Mouse (Mus musculus) layer of hippocampus, adult 11-12 months (tissue): ENCODE results near the gene Foxn3.

Source experiments
- DNase-seq: peaks from one replicate; pipeline ENCODE4 v3.0.0; 2022; ENCODE audit warnings: low spot score

The Foxn3 gene

GRCm38 (mm10) chr12:99329301-99330257, 233.8 kb downstream of the Foxn3 start:
- DNase-seq = no peak

DNA sequence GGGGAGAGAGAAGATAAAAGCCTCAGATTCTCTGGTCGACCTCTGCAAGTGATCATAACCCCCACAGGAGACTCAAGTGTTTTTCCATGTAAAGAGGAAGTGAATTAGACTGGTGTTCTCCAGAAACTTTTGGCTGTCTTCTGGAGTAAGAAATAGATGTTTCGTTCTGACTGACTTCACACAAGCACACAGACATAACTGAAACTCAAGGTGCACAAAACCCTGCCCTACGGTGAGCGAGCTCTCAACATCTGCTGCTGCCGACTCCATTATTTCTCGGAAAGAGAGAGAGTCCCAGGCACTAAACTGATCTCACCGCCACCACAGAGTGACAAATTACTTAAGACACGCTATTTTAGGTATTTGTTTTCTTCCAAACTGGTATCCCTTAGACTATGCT, 237.2 kb downstream of the Foxn3 start:
- DNase-seq = no peak

DNA sequence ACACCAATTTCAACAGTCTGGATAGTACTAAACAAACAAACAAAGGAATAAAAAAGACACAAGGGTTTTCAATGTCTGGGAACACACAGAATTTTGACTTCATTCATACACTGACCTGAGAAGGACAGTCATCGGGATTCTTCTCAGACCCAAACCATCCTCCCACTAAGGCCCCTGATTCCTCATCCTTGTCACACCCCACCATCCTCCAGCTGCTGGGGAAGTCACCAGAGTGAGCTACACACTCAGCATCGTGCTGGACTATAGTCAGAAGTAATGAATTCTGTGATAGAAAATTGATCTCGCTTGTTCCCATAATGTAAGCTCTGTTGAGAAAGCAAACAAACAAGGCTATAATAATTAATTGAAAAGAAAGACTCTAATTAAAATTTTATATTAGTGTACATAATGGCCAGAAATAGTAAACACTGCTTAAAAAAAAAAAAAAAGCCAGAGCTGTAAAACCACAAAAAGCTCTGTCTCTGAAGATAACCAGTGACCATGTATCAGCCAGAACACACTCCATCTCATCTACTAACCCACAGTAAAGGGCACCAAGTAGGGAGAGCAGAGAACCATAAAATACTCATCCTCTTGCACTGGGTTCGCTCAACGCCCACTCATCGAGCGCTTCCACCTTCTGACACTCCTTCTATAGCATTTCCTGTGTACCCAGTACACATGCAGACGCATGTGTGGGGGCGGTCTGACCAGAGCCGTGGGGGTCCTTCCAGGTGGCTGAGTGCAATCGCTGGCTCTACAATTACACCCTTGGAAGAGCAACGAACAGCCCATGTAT, 241.6 kb downstream of the Foxn3 start:
- no peak for DNase-seq

- DNase-seq = no peak
Measured at GRCm38 (mm10) chr12:99320966-99321496, 242.4 kb downstream of the Foxn3 start.

DNA sequence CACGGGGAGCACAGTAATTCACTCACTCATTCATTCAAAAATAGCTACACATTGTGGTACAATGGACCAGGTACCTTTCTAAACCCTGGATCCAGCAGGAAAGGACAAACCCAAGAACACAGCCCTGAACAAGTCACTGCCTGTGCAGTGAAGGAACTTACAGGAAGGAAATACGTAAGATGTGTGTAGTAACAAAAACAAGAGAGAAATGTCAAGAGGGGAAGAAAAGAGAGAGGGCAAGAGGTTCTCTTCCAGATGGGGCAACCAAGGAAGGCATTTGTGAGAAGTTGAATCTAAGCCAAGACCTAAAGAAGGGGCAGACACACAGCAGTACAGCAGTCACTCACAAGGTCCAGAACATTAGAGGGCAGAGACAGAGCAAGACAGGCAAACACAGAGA, 243.5 kb downstream of the Foxn3 start:
- no peak for DNase-seq

DNA sequence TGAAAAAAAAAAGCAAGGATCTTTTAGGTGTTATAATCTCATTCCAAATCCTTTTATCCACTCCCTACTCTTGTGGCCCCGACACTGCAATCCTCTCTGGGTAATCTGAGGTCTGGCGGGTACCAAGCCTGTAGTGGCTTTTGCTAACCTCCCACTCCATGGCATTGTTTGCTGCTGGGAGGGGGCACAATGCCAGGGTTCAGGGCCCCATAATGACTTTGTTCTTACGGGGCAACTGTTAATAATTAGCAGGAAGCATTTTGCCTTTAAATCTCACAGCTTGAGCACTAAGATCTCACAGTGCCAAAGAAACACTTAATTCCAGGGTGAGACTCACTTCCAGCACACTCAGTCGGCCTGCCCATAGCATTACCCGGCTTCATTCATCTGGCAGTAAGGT, 244.2 kb downstream of the Foxn3 start:
- no peak for DNase-seq

GRCm38 (mm10) chr12:99315931-99316330, 247.5 kb downstream of the Foxn3 start:
- DNase-seq = no peak

DNA sequence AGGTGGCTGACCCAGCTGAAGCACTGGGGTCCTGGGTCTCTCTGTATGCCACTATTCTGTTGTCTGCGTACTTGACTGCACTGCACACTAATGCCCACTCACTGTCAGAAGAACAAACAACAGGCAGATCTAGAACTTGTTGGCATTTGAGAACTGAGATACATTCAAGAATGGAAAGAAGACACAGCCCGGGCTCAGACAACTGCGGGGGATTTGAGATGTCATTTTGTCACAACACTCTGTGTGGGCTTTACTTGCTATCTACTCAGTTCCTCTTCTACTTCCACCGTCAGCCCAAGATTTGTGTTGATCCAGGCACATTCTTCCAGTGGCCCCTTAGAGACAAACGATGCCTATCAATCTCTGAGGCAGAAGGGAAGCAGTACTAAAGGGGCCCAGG, 248.6 kb downstream of the Foxn3 start:
- DNase-seq = no peak

GRCm38 (mm10) chr12:99311303-99311702, 252.1 kb downstream of the Foxn3 start:
- DNase-seq = no peak

GRCm38 (mm10) chr12:99309937-99310336, 253.4 kb downstream of the Foxn3 start:
- DNase-seq = no peak

- DNase-seq = no peak
Measured at GRCm38 (mm10) chr12:99308541-99309089, 254.8 kb downstream of the Foxn3 start.

- DNase-seq = no peak
Measured at GRCm38 (mm10) chr12:99306536-99307204, 256.7 kb downstream of the Foxn3 start.

DNA sequence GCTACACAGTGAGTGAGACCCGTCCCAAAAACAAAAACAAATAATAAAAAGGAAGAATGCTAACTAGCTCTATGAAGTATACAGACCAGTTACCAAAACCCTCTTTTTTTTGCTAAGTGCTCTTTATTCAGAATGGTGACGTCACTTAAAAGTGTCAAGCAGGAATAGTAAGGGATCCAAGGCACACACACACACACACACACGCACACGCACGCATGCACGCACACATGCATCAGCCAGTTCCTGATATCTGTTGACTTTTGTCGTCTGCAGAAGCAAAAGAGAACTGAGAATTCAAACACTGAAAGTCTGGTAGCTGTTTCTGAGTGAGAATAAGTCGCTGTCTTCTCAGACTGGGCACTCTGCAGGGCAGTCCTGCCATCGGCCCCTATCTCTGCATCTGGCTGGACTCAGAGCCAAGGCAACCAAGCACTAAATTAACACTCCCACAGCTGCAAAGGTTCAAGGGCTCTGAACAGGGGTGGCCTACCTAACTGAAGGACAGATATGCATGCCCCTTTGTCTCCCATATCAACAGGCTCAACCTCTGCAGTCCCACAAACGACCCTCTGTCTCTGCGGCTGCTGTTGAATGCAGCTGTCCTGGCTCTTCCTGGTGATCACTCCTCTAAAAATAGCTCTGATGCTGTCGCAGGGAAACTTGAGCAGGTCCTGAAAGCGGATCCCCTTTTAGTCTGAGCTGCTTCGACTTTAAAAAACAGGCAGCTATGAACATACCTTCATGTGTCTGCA, 257.4 kb downstream of the Foxn3 start:
- DNase-seq = peak; percentile 33

- DNase-seq = no peak
Measured at GRCm38 (mm10) chr12:99305324-99305723, 258.1 kb downstream of the Foxn3 start.

DNA sequence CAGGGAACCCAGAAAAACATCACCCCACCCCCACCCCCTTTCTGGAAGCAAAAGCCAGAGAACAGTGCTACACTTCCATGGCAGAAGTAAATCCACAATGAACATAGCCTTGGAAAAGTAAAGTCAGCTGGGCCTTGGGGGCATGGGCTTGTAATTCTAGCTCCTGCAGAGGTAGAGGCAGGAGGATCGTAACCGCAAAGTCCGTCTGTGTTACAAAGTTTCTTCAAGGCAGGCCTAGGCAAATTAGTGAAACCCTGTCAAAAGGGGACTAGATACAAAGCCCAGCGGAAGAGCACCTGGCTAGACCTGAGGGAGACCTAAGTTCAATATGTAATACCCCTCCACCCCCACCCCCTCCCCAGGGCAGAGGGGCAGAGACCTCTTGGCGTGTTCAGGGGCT, 259.3 kb downstream of the Foxn3 start:
- no peak for DNase-seq

DNA sequence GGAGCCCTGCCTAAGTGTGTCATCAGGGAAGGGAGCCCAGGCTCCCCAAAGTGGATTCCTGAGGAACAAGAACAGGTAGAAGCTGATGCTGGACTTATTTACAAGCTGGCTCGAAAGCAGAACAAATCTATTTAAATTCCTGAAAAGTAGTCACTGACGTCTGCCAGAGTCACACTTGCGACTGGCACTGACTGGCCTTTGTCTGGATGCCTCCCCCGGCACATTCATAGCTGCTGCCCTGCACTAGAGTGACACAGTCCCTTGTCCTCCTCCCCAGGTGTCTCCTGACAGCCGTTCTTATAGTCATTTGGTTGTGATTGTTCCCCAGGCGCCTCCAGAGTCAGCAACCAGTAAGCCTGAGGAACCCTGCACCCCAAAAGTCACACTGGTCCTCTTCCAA, 259.8 kb downstream of the Foxn3 start:
- peak; percentile 30 for DNase-seq

DNA sequence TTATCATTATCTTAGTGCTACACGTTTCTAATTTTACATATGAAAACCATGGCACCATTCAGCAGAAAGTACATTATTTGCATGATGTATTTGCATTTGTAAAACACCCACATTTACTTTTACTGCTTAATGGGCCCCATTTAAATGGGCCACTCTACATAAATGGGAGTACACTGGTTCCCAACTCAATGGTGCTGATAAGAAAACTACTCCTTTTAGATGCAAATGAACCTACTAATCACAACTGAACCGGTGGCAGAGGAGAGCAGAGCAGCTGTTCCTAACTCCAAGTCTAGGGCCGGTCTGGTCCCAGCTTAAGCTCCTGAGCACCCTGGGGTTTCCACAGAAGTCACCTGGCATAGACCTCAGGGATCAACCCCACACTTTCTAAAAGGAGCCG, 263.5 kb downstream of the Foxn3 start:
- no peak for DNase-seq

DNA sequence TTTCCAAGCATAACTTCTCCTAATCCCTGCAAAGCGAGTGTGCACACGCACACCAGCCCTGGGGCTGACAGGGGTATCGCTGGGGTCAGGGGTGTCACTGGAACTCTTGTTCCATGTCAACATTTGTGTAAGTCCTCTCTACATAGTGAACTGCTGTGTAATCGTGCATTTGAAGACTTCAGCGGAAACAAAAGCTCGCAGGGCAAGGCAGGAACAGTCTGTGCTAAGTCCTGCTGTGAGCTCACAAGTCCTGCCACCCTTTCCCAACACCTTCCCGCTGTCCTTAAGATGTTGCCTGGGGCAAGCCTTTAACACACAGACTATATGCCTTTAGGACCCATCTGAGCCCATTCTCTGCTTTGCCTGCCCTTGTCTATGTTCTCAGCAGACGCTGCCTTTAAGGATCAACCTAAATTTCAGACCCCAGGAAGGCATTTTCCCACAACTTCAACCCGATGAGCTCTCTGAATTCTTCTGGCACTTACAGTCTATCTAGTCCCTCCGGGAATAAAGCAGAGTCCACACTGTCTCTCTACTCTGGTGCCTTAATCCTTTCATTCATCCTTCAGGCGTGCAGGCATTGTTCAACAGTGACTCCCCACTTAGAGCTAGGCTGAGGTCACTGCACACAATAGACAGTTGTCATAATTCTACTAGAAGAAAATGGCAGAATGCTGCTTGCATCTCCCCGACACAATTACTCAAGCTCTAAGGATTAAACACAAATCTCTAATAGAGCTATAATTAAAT, 264.4 kb downstream of the Foxn3 start:
- DNase-seq = no peak

- no peak for DNase-seq
Measured at GRCm38 (mm10) chr12:99298242-99298641, 265.1 kb downstream of the Foxn3 start.

DNA sequence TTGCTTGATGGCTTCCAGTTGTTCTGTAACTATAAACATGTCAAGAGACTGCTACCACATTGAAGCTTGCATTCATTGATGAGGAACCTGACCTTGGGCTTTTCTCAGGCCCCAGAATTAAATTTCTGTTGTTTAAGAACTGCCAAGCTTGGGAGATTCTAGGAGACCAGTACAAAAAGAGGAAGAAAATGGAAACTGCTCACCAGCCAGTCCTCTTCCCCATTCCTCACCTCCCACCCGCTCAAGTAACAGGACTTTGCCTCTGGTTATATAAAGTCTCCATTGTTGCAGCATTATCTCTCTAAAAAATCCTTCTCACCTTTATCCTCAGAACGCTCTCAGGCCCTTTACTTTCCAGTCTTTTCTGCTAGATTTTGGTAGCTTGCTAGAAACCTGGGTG, 265.6 kb downstream of the Foxn3 start:
- no peak for DNase-seq
